Mouse (Mus musculus) bone marrow, adult 2 months (tissue): Measurements from ENCODE around the gene Rnf43.

ENCODE experiments used
- CTCF ChIP-seq: fragments of 200-500 bp; IDR thresholded peaks from 2 replicates; pipeline ENCODE4 v1.5.1; 2011; ENCODE audit warnings: low read length, control low read depth; ENCODE audit not compliant: control insufficient read depth, insufficient read depth
- POLR2A ChIP-seq: fragments of 200-500 bp; IDR thresholded peaks from 2 replicates; pipeline ENCODE4 v1.6.1; 2011; ENCODE audit warnings: low read depth, mild to moderate bottlenecking, control low read depth, low read length, borderline replicate concordance; ENCODE audit not compliant: control insufficient read depth

DNA sequence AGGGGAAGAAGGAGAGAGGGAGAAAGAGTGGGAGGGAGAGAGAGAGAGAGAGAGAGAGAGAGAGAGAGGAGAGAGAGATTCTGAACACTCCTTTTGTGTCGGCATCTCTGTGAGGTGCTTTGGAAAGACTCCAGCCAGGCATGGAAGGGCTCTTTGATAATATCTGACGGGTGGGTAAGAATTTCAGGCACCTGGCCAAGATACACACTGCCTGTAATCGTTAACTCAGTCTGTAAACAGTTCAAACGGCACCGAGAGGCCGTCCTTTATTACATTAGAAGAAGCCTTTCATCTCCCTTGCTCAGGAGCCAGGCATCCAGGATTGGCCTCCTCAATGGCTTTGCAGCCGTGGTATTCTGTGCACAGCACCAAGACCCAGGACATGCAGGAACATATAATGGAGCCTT, 26.9 kb downstream of the Rnf43 start:
- TF ChIP-seq CTCF: no peak
- no peak for TF ChIP-seq POLR2A
